Mouse (Mus musculus) stomach, postnatal 0 days (tissue): Measurements from ENCODE around the gene Abl1.

ENCODE experiments used
- CTCF ChIP-seq: IDR thresholded peaks from 2 replicates; pipeline ENCODE4 v1.5.1; 2016; ENCODE audit warnings: antibody characterized with exemption, low read depth, mild to moderate bottlenecking, moderate library complexity
- EP300 ChIP-seq: optimal IDR thresholded peaks from 2 replicates; pipeline ENCODE3; 2016; ENCODE audit warnings: antibody characterized with exemption

DNA sequence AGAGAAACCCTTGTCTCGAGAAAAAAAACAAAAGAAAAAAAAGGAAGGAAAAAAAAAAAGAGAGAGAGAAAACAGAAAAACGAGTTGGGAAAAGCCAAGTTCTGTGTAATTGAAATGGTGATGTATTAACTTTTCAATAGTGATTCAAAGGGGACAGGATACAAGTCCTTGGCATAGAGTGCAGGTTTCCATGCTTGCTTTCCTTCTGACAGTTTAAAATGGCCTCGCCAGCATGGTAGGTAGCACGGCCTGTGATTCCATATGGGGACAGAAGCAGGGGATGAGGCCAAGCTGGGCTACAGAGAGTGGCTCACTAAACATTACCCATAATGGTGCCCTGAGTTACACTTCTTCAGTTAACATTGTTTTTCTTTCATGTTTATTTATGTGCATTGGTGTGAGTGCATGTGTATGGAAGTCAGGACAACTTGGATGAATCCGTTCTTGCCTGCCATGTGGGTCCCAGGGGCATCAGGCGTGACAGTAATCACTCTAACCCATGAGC, 6.4 kb upstream of the Abl1 start:
- TF ChIP-seq CTCF = no peak
- no peak for TF ChIP-seq EP300
